Mouse (Mus musculus): ENCODE results near the gene Ankib1. TPM values are rescaled to one million over a fixed set of nuclear protein-coding genes. Genes with fewer than 3 reads are reported as not detected.
"Not testable (repeated sequence)": the region's sequence is repeated elsewhere in the genome, so short reads cannot be mapped to it uniquely, and the experiment has no call there.

The Ankib1 gene
- polyA plus RNA-seq (2012), result 0.21 and 0.35 TPM in 2 replicates

- Histone ChIP-seq H3K9me3 (ENCODE audit: control insufficient read depth, low read length) (no peaks in the 10 kb centered on the region), H3K4me3 (replicated peaks) (peak within 1 kb of the TSS; percentile 100), H3K27me3 (ENCODE audit: control insufficient read depth) (no peaks in the 10 kb centered on the region), H3K4me1 (ENCODE audit: control insufficient read depth) (peaks cover 52% of the 10 kb centered on the region), H3K36me3 (ENCODE audit: control insufficient read depth) (peaks cover 10% of the 10 kb centered on the region)
- no peak for TF ChIP-seq TAL1 (IDR thresholded peaks at IDR 0.05; ENCODE audit: low read length)
- no peak for TF ChIP-seq GATA1 (IDR thresholded peaks at IDR 0.05; ENCODE audit: low read length)
These were observed at the start of gene Ankib1, which contains the start of gene Krit1 for GRCm38 (mm10) chr5:3802433-3803291. Ankib1 (minus strand) TSS chr5:3802925. Krit1 (plus strand) TSS chr5:3803184.

- H3K4me3 ChIP-seq (replicated peaks), result no peak within 1 kb of the TSS
These were observed 42.3 kb upstream of the Ankib1 start, which contains the start of gene Lrrd1 for GRCm38 (mm10) chr5:3845026-3845425. Lrrd1 (plus strand) TSS chr5:3845173.

GRCm38 (mm10) chr5:3834107-3834506 lies 31.4 kb upstream of the Ankib1 start:
- no peaks in the 10 kb centered on the region for H3K27me3 ChIP-seq (ENCODE audit: control insufficient read depth)
- H3K4me3 ChIP-seq (replicated peaks), result no peak overlapping the region
- no peaks in the 10 kb centered on the region for H3K9me3 ChIP-seq (ENCODE audit: control insufficient read depth, low read length)
- TF ChIP-seq GATA1 (IDR thresholded peaks at IDR 0.05; ENCODE audit: low read length), result no peak
- no peak for TF ChIP-seq TAL1 (IDR thresholded peaks at IDR 0.05; ENCODE audit: low read length)
- H3K36me3 ChIP-seq (ENCODE audit: control insufficient read depth), result peaks cover 64% of the 10 kb centered on the region
- peaks cover 9% of the 10 kb centered on the region for H3K4me1 ChIP-seq (ENCODE audit: control insufficient read depth)

More at GRCm38 (mm10) chr5:3845026-3845425, 42.3 kb upstream of the Ankib1 start, which contains the start of gene Lrrd1:
- peaks cover 2% of the 10 kb centered on the region; the same call in 1 of the 2 replicates for H3K9me3 ChIP-seq (ENCODE audit: control insufficient read depth, low read length)
- no peaks in the 10 kb centered on the region for H3K4me1 ChIP-seq (ENCODE audit: control insufficient read depth)
- H3K27me3 ChIP-seq (ENCODE audit: control insufficient read depth), result peaks cover 5% of the 10 kb centered on the region
- no peak for TF ChIP-seq GATA1 (IDR thresholded peaks at IDR 0.05; ENCODE audit: low read length)
- TF ChIP-seq TAL1 (IDR thresholded peaks at IDR 0.05; ENCODE audit: low read length), result no peak
- peaks cover 14% of the 10 kb centered on the region for H3K36me3 ChIP-seq (ENCODE audit: control insufficient read depth)

GRCm38 (mm10) chr5:3808472-3808871 lies 5.7 kb upstream of the Ankib1 start:
- peaks cover 15% of the 10 kb centered on the region for H3K4me1 ChIP-seq (ENCODE audit: control insufficient read depth)
- H3K27me3 ChIP-seq (ENCODE audit: control insufficient read depth), result no peaks in the 10 kb centered on the region
- no peak overlapping the region for H3K4me3 ChIP-seq (replicated peaks)
- H3K36me3 ChIP-seq (ENCODE audit: control insufficient read depth), result peaks cover 53% of the 10 kb centered on the region
- no peak for TF ChIP-seq TAL1 (IDR thresholded peaks at IDR 0.05; ENCODE audit: low read length)
- no peak for TF ChIP-seq GATA1 (IDR thresholded peaks at IDR 0.05; ENCODE audit: low read length)
- no peaks in the 10 kb centered on the region for H3K9me3 ChIP-seq (ENCODE audit: control insufficient read depth, low read length)

DNA sequence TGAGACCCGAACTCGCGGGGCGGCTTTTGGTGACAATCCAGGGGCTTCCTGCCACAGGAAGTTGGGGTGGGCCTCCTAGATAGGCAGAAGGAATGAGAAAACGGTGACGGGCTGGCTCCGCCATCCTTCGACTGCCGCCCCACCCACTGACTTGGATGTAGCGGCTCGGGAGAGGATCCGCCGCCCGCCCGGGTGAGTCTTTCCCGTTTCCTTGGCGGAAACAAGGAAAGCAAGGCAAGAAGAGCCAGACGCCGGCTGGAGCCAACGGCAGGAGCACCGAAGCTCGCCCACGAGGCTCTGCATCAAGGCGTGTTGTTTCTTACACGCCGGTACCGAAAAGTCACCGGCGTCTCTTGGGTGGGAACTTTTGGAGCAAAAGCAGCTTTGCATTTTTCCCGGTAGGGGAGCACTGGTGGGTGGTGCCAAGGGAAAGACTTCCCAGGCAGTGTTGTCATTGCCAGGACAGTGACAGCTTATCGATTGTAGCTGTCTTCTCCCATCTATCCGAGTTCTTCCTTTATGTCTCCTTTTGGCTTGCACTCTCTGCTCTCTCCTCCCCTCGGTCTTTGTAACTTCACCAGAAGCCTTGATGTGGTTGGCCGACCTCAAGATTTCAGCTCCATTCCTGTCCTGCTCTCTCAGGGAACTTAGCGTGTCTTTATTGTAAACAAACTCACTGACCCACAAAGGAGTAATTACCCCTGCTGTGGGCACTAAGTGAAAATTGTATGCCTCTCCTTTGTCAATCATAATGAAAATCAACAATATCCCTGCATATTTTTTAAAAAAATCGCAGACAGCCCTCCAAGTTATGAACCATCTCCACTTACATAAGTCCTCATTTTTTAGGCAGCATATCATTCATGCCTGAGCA lies 804 bp upstream of the Ankib1 start:
- Histone ChIP-seq H3K9me3 (ENCODE audit: control insufficient read depth, low read length) (no peaks in the 10 kb centered on the region), H3K36me3 (ENCODE audit: control insufficient read depth) (peaks cover 14% of the 10 kb centered on the region), H3K27me3 (ENCODE audit: control insufficient read depth) (no peaks in the 10 kb centered on the region), H3K4me3 (replicated peaks) (peak overlapping the region; percentile 100), H3K4me1 (ENCODE audit: control insufficient read depth) (peaks cover 50% of the 10 kb centered on the region)
- TF ChIP-seq GATA1 (IDR thresholded peaks at IDR 0.05; ENCODE audit: low read length), result no peak
- TF ChIP-seq TAL1 (IDR thresholded peaks at IDR 0.05; ENCODE audit: low read length), result no peak

GRCm38 (mm10) chr5:3801672-3802432 lies 873 bp downstream of the Ankib1 start:
- Histone ChIP-seq H3K36me3 (ENCODE audit: control insufficient read depth) (peaks cover 5% of the 10 kb centered on the region; the same call in 1 of the 2 replicates), H3K4me1 (ENCODE audit: control insufficient read depth) (peaks cover 52% of the 10 kb centered on the region), H3K9me3 (ENCODE audit: control insufficient read depth, low read length) (no peaks in the 10 kb centered on the region), H3K4me3 (replicated peaks) (peak overlapping the region; percentile 100), H3K27me3 (ENCODE audit: control insufficient read depth) (no peaks in the 10 kb centered on the region)
- no peak for TF ChIP-seq TAL1 (IDR thresholded peaks at IDR 0.05; ENCODE audit: low read length)
- TF ChIP-seq GATA1 (IDR thresholded peaks at IDR 0.05; ENCODE audit: low read length), result no peak

DNA sequence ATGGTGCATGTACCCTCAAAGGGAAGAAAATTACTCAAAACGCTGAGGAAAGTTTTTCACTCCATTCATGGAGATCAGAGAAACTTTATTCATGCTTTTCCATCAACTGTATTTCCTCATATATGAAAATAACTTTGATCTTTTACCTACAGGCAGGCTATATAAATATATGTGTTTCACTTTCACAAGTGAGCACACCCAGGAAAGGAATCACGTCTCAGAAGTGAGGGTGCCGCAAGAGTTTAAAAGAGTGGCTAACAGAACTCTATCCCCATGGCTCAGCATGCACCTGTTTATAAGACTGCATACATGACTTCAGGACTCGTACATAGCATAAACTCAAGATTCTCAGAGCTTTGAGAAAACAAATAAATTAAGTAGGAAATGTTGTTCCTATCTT lies 1.8 kb downstream of the Ankib1 start:
- peaks cover 53% of the 10 kb centered on the region for H3K4me1 ChIP-seq (ENCODE audit: control insufficient read depth)
- no peaks in the 10 kb centered on the region for H3K27me3 ChIP-seq (ENCODE audit: control insufficient read depth)
- peaks cover 4% of the 10 kb centered on the region for H3K36me3 ChIP-seq (ENCODE audit: control insufficient read depth)
- no peaks in the 10 kb centered on the region for H3K9me3 ChIP-seq (ENCODE audit: control insufficient read depth, low read length)
- peak overlapping the region; percentile 100 for H3K4me3 ChIP-seq (replicated peaks)
- TF ChIP-seq TAL1 (IDR thresholded peaks at IDR 0.05; ENCODE audit: low read length), result no peak
- TF ChIP-seq GATA1 (IDR thresholded peaks at IDR 0.05; ENCODE audit: low read length), result no peak

DNA sequence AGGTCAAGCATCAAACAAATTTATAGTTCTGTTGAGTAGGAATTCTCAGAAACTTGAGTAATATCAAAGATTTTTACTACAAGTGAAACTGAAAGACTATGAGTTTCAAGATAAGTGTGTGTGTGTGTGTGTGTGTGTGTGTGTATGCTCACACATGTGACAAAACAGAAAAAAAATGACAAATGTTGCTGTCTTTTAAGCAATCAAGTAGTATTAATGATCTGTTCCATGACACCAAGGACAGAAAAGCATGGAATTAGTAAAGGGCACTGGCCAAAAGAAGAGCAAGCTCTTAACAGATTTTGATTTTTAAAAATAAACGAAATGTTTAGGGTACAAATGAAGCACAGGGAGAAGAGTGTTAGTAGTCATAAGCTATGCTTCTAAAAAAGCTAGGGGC lies 2.7 kb downstream of the Ankib1 start:
- peaks cover 52% of the 10 kb centered on the region for H3K4me1 ChIP-seq (ENCODE audit: control insufficient read depth)
- H3K4me3 ChIP-seq (replicated peaks), result no peak overlapping the region
- H3K27me3 ChIP-seq (ENCODE audit: control insufficient read depth), result no peaks in the 10 kb centered on the region
- no peaks in the 10 kb centered on the region for H3K9me3 ChIP-seq (ENCODE audit: control insufficient read depth, low read length)
- H3K36me3 ChIP-seq (ENCODE audit: control insufficient read depth), result peaks cover 7% of the 10 kb centered on the region
- TF ChIP-seq GATA1 (IDR thresholded peaks at IDR 0.05; ENCODE audit: low read length) (no peak), TAL1 (IDR thresholded peaks at IDR 0.05; ENCODE audit: low read length) (no peak)

GRCm38 (mm10) chr5:3798656-3799055 lies 4.1 kb downstream of the Ankib1 start:
- H3K27me3 ChIP-seq (ENCODE audit: control insufficient read depth); H3K4me3 ChIP-seq (replicated peaks); H3K36me3 ChIP-seq (ENCODE audit: control insufficient read depth); H3K9me3 ChIP-seq (ENCODE audit: control insufficient read depth, low read length): not testable (repeated sequence)
- peaks cover 42% of the 10 kb centered on the region for H3K4me1 ChIP-seq (ENCODE audit: control insufficient read depth)

DNA sequence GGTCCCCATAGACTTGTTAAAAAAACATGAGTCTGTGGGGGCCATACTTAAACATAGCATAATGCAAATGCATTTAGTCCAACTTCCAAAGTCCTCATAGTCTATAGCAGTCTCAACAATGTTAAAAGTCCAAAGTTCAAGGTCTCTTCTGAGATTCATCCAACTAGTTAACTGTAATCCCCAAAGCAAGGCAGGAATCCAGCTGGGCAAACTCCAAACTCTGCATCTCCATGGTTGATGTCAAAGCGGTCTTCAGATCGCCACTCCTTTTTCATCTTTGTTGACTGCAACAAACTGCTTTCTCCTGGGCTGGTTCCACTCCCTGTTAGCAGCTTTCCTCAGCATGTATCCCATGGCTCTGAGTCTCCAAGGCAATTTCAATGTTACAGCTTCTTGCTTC lies 5.6 kb downstream of the Ankib1 start:
- not testable (repeated sequence) for H3K9me3 ChIP-seq (ENCODE audit: control insufficient read depth, low read length); H3K36me3 ChIP-seq (ENCODE audit: control insufficient read depth); H3K4me3 ChIP-seq (replicated peaks); H3K27me3 ChIP-seq (ENCODE audit: control insufficient read depth)
- H3K4me1 ChIP-seq (ENCODE audit: control insufficient read depth), result peaks cover 37% of the 10 kb centered on the region
